Mouse (Mus musculus): ENCODE measurements around the gene Grik3. TPM values are rescaled to one million over a fixed set of nuclear protein-coding genes. Genes with fewer than 3 reads are reported as not detected.

Grik3 gene
- polyA plus RNA-seq, 1 experiment from 2014 or later, result 4.7 TPM

DNA sequence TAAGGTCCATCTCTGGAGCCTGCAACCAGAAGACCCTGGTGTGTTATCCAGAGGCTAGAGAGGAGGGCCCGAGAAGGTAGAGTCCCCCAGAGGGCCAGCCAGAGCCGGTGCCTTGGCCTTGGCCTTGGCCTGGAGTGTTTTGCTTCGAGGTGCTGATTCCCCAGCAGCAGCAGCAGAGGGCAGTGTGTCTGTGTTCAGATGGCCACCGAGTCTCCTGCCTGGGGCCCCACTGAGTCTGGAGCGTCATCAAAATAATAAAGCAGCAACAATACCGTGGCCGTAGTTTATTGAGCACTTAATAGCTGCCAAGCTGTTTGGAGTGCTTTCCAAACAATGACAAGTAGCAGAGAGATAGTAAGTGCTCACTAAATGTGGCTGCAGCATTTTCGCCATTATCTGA, 5.0 kb downstream of the Grik3 start:
- Histone ChIP-seq H3K36me3 (ENCODE audit: poor library complexity, severe bottlenecking) (no peaks in the 10 kb centered on the region), H3K9ac (peak overlapping the region; percentile 83; the same call in 1 of the 2 replicates), H3K27ac (no peak overlapping the region), H3K4me2 (peak overlapping the region; percentile 72), H3K9me3 (replicated peaks) (no peaks in the 10 kb centered on the region), H3K27me3 (peaks cover 92% of the 10 kb centered on the region), H3K4me3 (no peak overlapping the region), H3K4me1 (peaks cover 87% of the 10 kb centered on the region)
- WGBS, result 24% methylated on average over 8 of the region's 8 CpGs
- no peak for ATAC-seq

DNA sequence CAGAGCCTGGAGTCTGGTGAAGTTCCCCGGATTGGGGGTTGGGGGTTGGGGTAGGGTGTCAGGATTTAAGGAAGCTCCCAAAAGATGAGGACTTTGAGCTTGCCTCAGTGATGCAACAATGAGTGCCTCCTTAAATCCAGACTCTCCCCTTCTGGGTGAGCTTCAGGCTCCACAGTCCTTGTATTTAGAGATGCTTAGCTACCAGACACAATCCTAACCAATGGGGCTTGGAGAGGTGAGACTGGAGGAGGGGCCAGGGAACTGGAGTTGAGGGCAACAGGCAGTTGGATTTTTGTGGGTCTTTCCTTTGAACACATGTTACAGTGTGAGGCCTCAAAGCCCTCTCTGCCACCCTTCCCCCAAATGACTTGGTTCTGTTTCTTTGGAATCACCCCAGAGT, 6.5 kb downstream of the Grik3 start:
- Histone ChIP-seq H3K4me3 (no peak overlapping the region), H3K27me3 (peaks cover 82% of the 10 kb centered on the region), H3K9me3 (replicated peaks) (no peaks in the 10 kb centered on the region), H3K4me2 (0 out of 2 replicates have a peak overlapping the region, but pooled peaks have one; percentile 2), H3K9ac (no peak overlapping the region), H3K27ac (no peak overlapping the region; the same call in 1 of the 2 replicates), H3K36me3 (ENCODE audit: poor library complexity, severe bottlenecking) (no peaks in the 10 kb centered on the region), H3K4me1 (peaks cover 72% of the 10 kb centered on the region)
- WGBS, result 0% methylated on average over 1 of the region's 1 CpGs
- ATAC-seq, result no peak

DNA sequence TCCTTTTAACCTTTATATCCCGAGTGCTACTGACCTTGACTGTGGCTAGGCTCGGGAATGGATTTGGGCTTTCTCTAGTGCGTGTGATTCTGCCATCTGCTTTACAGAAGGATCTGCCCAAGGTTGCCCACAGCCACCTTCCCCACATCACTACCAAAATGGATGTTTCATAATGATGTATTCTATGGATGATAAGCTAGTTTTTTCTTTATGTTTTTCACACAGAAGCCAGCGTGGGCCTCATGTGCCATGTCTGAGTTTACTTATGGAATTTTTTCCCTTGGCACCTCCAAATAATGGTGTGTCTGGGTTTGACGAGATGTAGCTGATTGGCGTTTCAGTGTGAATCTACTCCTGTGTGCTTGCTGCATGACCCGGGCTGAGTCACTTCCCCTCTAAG, 7.0 kb downstream of the Grik3 start:
- H3K4me1 ChIP-seq, result peaks cover 67% of the 10 kb centered on the region
- peak overlapping the region; percentile 33; the same call in 1 of the 2 replicates for H3K4me2 ChIP-seq
- no peak overlapping the region for H3K27ac ChIP-seq
- H3K4me3 ChIP-seq, result no peak overlapping the region
- H3K36me3 ChIP-seq (ENCODE audit: poor library complexity, severe bottlenecking), result no peaks in the 10 kb centered on the region
- WGBS, result 36% methylated on average over 7 of the region's 7 CpGs
- ATAC-seq, result no peak
- H3K9ac ChIP-seq, result no peak overlapping the region
- peaks cover 77% of the 10 kb centered on the region for H3K27me3 ChIP-seq
- no peaks in the 10 kb centered on the region for H3K9me3 ChIP-seq (replicated peaks)

DNA sequence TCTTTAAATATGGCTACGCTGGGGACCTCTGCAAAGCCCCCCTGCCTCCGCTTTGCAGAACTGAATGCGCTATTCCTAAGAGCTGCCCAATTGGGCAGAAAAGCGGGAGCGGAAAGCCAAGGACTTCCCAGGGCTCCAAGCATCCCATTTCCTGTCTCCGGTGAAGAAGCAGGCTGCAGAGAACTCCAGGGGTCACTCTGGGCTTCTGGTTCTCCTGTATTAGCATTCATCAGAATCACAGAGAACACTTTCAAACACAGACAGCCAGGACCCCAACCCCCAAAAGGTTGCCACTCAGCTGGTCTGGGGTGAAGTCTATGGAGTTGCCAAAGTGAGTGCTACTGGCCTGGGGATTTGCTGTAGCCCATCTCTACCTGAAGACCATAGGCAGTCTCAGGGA, 8.4 kb downstream of the Grik3 start:
- Histone ChIP-seq H3K9me3 (replicated peaks) (no peaks in the 10 kb centered on the region), H3K27ac (no peak overlapping the region), H3K9ac (no peak overlapping the region), H3K36me3 (ENCODE audit: poor library complexity, severe bottlenecking) (no peaks in the 10 kb centered on the region), H3K4me2 (peak overlapping the region; percentile 33), H3K4me1 (peaks cover 53% of the 10 kb centered on the region), H3K4me3 (no peak overlapping the region), H3K27me3 (peaks cover 63% of the 10 kb centered on the region)
- whole genome bisulfite sequencing, result 8% methylated on average over 6 of the region's 6 CpGs
- ATAC-seq, result no peak

DNA sequence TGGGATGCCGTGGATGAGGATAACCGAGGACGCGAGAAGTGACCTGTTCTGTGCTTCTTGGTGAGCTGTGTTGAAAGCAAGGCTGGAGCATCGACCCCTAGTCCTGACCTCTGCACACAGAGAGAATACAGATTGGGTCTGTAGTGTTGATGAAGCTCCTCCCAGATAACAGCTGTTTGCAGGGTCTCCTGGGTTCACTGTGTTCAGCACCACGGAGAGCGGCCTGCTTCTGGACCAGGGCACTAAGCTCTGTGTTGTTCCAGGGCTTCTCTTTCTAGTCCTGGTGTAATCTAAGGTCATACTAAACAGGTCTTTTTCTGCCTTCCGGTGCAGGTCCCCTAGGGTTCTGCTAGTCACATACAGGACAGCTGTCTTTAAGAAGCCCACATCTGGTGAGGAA, 12.4 kb downstream of the Grik3 start:
- H3K9me3 ChIP-seq (replicated peaks), result no peaks in the 10 kb centered on the region
- peaks cover 26% of the 10 kb centered on the region for H3K27me3 ChIP-seq
- WGBS, result 59% methylated on average over 8 of the region's 8 CpGs
- H3K4me3 ChIP-seq, result no peak overlapping the region
- no peak overlapping the region for H3K9ac ChIP-seq
- ATAC-seq, result no peak
- H3K4me1 ChIP-seq, result peaks cover 15% of the 10 kb centered on the region
- H3K4me2 ChIP-seq, result no peak overlapping the region
- no peak overlapping the region for H3K27ac ChIP-seq
- no peaks in the 10 kb centered on the region for H3K36me3 ChIP-seq (ENCODE audit: poor library complexity, severe bottlenecking)

DNA sequence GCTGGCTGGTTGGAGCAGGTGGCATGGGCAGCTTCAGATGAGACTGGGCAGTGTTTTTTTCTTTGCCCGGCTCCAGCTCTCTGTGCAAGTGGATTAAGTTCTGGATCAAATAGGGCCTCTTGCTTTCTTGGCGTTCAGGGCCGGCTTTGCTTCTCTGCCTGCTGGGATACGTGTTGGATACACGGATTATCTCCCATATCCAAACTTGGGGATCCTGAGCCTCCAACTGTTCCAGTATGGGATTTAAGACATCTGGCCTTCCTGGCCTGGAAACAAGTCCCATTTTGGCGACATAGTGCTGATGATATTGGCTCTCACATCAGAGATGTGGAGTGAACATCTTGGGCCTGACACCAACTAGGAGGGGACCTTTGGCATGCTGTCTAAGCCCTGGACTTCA, 21.9 kb downstream of the Grik3 start:
- no peak overlapping the region for H3K9ac ChIP-seq
- H3K4me2 ChIP-seq, result no peak overlapping the region
- H3K27ac ChIP-seq, result no peak overlapping the region
- no peaks in the 10 kb centered on the region for H3K9me3 ChIP-seq (replicated peaks)
- ATAC-seq, result no peak
- WGBS, result 62% methylated on average over 6 of the region's 6 CpGs
- peaks cover 24% of the 10 kb centered on the region for H3K27me3 ChIP-seq
- H3K4me1 ChIP-seq, result peaks cover 13% of the 10 kb centered on the region
- H3K36me3 ChIP-seq (ENCODE audit: poor library complexity, severe bottlenecking), result no peaks in the 10 kb centered on the region
- H3K4me3 ChIP-seq, result no peak overlapping the region

DNA sequence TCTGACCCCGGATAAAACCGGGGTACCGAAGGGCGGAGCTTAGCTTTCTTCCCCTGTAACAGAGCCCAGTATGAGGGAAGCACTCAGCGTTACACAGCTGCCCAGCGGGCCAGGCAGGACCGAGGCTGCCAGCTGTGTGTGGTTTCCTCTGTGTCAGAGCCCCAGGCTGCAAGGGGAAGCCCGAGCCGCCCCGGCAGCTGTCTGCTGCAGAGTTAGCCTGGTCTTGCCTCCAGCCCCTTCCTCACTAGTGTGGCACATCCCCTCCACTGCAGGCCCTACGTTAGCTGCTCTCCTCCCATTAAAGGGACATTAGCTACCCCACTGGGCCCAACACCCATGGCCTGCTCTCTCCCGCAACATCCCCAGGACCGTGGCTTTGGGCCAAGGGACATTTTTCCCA, 25.1 kb downstream of the Grik3 start:
- Histone ChIP-seq H3K36me3 (ENCODE audit: poor library complexity, severe bottlenecking) (no peaks in the 10 kb centered on the region), H3K4me1 (peaks cover 17% of the 10 kb centered on the region), H3K9me3 (replicated peaks) (no peaks in the 10 kb centered on the region), H3K27ac (no peak overlapping the region), H3K4me2 (no peak overlapping the region), H3K4me3 (no peak overlapping the region), H3K9ac (peak overlapping the region; percentile 26; the same call in 1 of the 2 replicates), H3K27me3 (peaks cover 23% of the 10 kb centered on the region; the same call in 1 of the 2 replicates)
- peak; percentile 67; the same call in 1 of the 2 replicates for ATAC-seq
- WGBS, result 46% methylated on average over 13 of the region's 13 CpGs

DNA sequence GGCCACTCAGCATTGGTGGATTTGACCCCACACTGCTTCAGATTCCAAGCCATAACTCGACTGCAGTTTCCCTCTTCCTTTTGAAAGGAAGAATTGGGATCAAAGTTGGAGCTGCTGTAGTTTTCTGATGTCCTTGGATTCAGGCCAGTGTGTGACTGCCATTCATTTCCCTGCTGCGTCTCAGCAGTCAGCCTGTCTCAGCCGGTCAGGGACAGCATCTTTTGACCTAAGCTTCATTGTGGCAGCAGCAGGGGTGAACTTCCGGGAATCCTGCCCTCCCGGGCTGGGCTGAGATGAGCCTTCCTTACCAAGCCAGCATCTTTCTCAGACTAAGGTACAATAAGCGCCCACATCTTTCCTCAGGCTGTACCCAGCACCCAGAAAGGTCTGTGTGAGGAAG, 26.1 kb downstream of the Grik3 start:
- Histone ChIP-seq H3K27ac (no peak overlapping the region), H3K9me3 (replicated peaks) (no peaks in the 10 kb centered on the region), H3K4me2 (no peak overlapping the region), H3K36me3 (ENCODE audit: poor library complexity, severe bottlenecking) (no peaks in the 10 kb centered on the region), H3K9ac (no peak overlapping the region), H3K27me3 (peaks cover 23% of the 10 kb centered on the region; the same call in 1 of the 2 replicates), H3K4me1 (peaks cover 17% of the 10 kb centered on the region), H3K4me3 (no peak overlapping the region)
- ATAC-seq, result no peak
- 39% methylated on average over 6 of the region's 6 CpGs for WGBS

DNA sequence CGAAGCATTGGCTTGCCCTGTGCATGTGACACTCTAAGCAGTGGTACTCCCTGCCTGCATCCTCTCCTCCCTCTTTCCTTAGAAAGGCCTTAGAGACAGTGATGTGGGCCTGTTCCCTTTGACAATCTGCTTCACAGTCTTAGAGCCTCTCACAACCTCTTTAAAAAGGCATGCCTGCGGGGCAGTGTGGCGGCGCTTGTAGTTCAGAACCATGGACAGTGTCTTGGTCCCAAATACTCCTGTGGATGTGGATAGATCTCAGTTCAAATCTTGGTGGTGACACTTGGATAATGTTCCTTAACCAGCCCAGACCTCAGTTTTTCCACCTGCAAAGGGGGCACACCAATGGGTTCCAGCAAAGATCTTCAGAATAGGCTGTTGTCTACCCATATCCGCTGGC, 28.4 kb downstream of the Grik3 start:
- 82% methylated on average over 5 of the region's 5 CpGs for WGBS
- Histone ChIP-seq H3K27ac (no peak overlapping the region), H3K36me3 (ENCODE audit: poor library complexity, severe bottlenecking) (no peaks in the 10 kb centered on the region), H3K9ac (no peak overlapping the region), H3K4me1 (peaks cover 17% of the 10 kb centered on the region), H3K9me3 (replicated peaks) (no peaks in the 10 kb centered on the region), H3K4me3 (no peak overlapping the region), H3K27me3 (peaks cover 18% of the 10 kb centered on the region; the same call in 1 of the 2 replicates), H3K4me2 (no peak overlapping the region)
- no peak for ATAC-seq

DNA sequence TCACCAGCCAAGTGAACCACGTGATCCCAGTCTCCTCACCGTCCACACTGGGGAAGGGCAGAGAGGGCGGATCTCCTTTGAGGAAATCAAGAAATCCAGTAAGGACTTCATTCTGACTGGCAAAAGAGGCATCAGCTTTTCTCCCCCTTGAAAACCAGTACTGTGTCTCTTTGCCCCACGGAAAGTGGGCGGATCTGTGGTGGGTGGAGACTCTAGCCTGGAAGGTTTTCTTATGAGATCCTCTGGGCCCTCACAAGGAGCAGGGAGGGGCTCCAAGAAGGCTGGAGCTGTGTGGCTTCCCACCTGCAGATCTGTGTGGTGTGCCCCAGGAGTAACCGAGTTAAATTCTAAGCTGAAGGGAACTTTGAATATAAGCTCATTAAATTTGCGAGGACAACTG, 32.4 kb downstream of the Grik3 start:
- Histone ChIP-seq H3K36me3 (ENCODE audit: poor library complexity, severe bottlenecking) (no peaks in the 10 kb centered on the region), H3K9me3 (replicated peaks) (no peaks in the 10 kb centered on the region), H3K4me1 (peaks cover 7% of the 10 kb centered on the region; the same call in 1 of the 2 replicates), H3K4me2 (no peak overlapping the region), H3K27ac (no peak overlapping the region), H3K27me3 (peaks cover 13% of the 10 kb centered on the region; the same call in 1 of the 2 replicates), H3K4me3 (no peak overlapping the region), H3K9ac (no peak overlapping the region)
- ATAC-seq, result no peak
- 57% methylated on average over 7 of the region's 7 CpGs for WGBS

DNA sequence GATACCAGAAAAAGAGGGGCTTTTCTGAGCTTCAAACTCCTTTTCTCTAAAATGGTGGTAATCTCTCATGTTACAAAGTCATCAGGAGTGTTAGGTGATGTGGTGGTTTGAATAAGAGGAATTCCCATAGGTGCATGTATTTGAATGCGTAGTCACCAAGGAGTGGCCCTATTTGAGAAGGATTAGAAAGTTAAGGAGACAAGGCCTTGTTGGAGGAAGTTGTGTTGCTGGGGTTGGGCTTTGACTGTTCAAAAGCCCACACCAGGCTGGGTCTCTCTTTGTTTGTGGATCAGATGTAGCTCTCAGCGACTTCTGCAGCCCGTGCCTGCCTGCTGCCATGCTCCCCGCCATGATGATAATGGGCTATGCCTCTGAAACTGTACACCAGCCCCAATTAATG, 34.8 kb downstream of the Grik3 start:
- Histone ChIP-seq H3K27me3 (peaks cover 15% of the 10 kb centered on the region), H3K36me3 (ENCODE audit: poor library complexity, severe bottlenecking) (no peaks in the 10 kb centered on the region), H3K4me3 (no peak overlapping the region), H3K4me2 (no peak overlapping the region), H3K4me1 (peaks cover 7% of the 10 kb centered on the region; the same call in 1 of the 2 replicates), H3K9me3 (replicated peaks) (no peaks in the 10 kb centered on the region), H3K9ac (no peak overlapping the region), H3K27ac (no peak overlapping the region)
- no peak for ATAC-seq
- WGBS, result 70% methylated on average over 4 of the region's 4 CpGs

DNA sequence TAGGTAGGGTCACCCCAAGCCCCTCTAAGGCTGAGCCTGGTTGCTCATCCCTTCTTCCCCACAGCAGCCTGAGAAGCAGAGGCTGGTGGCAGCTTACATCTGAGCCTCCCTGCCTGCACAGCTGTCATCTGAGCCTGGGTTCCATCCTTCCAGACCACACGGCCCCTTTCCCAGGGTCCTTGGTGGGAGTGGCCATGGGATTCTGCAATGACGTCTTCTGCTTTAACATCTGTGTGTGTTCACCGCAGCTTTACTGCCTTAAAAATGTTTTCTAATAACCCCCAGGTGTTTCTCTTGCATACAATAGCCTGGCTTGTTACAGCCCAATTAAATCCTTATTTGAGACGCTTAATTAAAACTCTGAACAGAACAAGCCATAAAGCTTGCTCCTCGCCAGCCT, 35.9 kb downstream of the Grik3 start:
- Histone ChIP-seq H3K4me3 (no peak overlapping the region), H3K27me3 (peaks cover 17% of the 10 kb centered on the region), H3K9me3 (replicated peaks) (no peaks in the 10 kb centered on the region), H3K9ac (no peak overlapping the region), H3K4me2 (no peak overlapping the region), H3K4me1 (peaks cover 7% of the 10 kb centered on the region; the same call in 1 of the 2 replicates), H3K36me3 (ENCODE audit: poor library complexity, severe bottlenecking) (no peaks in the 10 kb centered on the region), H3K27ac (no peak overlapping the region)
- WGBS, result 33% methylated on average over 5 of the region's 5 CpGs
- no peak for ATAC-seq

DNA sequence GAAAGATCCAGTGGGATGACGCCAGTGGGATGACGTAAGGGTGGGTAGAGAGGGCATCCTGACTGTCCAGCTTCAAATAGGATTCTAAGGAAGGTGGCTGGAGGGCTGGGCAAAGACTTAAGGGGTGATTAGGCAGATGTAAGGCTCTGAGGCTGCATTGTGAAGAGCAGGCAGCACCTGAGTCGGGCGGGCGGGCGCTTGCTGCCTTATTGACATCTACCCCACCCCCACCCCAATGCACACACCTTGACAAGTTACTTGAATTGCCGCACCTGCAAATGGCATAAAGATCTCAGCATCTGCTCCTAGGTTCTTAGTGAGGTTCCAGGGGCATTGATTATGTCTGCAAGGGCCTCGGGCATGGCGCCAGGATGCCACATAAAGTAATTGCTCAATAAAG, 43.5 kb downstream of the Grik3 start:
- peak overlapping the region; percentile 34 for H3K4me2 ChIP-seq
- H3K27me3 ChIP-seq, result peaks cover 46% of the 10 kb centered on the region
- H3K27ac ChIP-seq, result peak overlapping the region; percentile 84
- no peak overlapping the region for H3K4me3 ChIP-seq
- peak overlapping the region; percentile 41; the same call in 1 of the 2 replicates for H3K9ac ChIP-seq
- WGBS, result 39% methylated on average over 9 of the region's 9 CpGs
- H3K9me3 ChIP-seq (replicated peaks), result no peaks in the 10 kb centered on the region
- H3K4me1 ChIP-seq, result peaks cover 51% of the 10 kb centered on the region
- no peak for ATAC-seq
- H3K36me3 ChIP-seq (ENCODE audit: poor library complexity, severe bottlenecking), result no peaks in the 10 kb centered on the region
